Mouse (Mus musculus) frontal cortex, adult 2 months (tissue): ENCODE results near the gene Kif1a. TPM values are rescaled to one million over a fixed set of nuclear protein-coding genes. Genes with fewer than 3 reads are reported as not detected.
"Not testable (repeated sequence)": the region's sequence is repeated elsewhere in the genome, so short reads cannot be mapped to it uniquely, and the experiment has no call there.

ENCODE experiments used
- DNase-seq, 2 experiments: peaks; one replicate each; pipeline ENCODE4 v3.0.0; 2022; ENCODE audit warnings: low spot score in 1 of 2; ENCODE audit errors: extremely low spot score in 1 of 2
- polyA plus RNA-seq: library from polyadenylated mRNA; depleted of rRNA; stranded (reverse); fragments of >200 nt; gene quantifications from 2 replicates; pipeline ENCODE4 v1.2.3, GENCODE M21; 2012; rRNA removed

The Kif1a gene
- polyA plus RNA-seq, 1 experiment: 323 TPM

DNA sequence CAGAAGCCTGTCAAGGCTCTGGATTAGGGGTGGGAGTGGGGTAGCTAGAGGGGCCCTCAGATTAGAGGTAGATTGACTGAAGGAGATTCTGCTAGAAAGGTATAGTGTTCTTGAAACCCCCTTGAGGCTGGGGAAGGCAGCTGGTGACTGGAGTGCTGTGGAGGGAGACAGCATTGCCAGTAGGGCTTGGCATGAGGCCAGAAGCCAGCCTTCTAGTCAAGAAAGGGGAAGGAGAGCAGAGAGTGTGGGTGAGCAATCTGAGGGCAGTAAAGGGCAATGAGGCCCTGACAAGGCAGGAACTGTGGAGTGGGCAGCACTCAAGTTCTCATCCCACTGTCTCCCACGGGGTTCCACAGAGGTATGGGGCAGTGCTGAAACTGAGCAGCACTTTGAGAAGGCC, 128.9 kb downstream of the Kif1a start:
- DNase-seq: peak in 1 of 2 experiments; percentile 33

DNA sequence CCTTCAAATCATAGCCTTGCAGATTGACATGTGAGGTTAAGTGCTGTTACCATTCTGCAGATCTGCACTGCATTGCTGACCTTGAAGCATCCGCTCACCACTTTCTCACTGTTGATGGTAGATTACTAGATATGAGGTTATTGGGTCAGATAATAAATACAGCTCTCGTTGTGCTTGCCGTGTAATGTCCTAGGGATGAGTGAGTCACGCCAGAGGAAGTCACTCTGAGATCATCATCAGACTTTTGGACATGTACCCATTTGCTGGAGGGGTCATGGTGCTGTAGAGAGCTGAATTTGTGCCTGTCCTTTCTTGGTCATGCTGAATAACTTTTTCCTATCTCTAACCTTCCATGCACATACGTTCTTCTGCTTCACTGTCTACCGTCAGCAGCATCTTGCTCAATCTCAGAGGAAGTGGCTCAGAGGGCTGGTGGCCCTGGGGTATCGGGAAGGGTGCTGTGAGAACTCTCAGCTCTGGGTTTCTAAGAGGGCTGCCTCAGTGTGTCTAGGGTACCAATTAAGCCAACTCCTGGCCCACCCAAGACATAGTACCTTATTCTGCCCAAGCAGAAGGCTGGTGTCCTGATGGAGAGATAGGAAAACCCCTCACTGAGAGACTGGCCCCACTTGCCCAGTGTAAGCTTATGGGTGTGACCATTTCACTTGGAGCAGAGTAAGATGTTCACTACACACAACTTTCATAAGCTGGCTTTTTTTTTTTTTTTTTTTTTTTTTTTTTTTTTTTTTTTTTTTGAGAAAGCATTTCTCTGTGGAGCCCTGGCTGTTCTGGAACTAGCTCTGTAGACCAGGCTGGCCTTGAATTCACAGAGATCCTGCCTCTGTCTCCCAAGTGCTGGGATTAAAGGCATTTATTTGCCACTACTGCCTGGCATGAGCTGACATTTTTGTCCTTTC, 129.6 kb downstream of the Kif1a start:
- DNase-seq: no peak

DNA sequence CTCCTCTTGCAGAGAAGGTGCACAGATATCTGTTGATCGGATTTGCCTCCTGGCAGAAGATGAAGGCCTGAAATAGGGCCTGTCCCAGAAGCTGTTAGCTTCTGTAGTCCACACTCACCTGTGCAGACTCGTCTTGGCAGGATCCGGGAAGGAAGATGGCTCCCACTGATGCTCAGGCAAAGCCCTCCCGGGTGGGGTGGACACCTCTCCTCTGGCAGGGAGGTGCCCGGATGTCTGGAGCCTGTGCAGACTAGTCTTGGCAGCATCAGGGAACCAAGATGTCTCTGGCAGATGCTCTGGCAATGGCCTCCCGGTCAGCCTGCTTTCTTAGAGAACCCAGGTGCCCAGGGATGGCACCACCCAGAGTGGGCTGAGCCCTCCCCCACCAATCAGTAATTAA, 131.0 kb downstream of the Kif1a start:
- not testable (repeated sequence) for DNase-seq

Other genes starting within 250 kb of the Kif1a start
- gene Ankmy1, start 199.0 kb downstream of the Kif1a start, polyA plus RNA-seq: 0.17 and 0.34 TPM in 2 replicates
- gene Dusp28, start 195.0 kb downstream of the Kif1a start, polyA plus RNA-seq: 45.5 and 47.4 TPM in 2 replicates
- 43.1 and 48.1 TPM in 2 replicates for gene Rnpepl1, start 191.2 kb downstream of the Kif1a start, polyA plus RNA-seq
- 35.3 and 39.4 TPM in 2 replicates for gene Capn10, start 167.6 kb downstream of the Kif1a start, polyA plus RNA-seq
- gene Gpr35, start 151.1 kb downstream of the Kif1a start, polyA plus RNA-seq: 0.36 and 0.40 TPM in 2 replicates
- not detected in 2 replicates for gene Aqp12, start 95.6 kb downstream of the Kif1a start, polyA plus RNA-seq
- not detected in 2 replicates for gene Agxt, start 33.3 kb upstream of the Kif1a start, polyA plus RNA-seq
- gene 2310007B03Rik, start 59.0 kb upstream of the Kif1a start, polyA plus RNA-seq: not detected in 2 replicates
- 0.10 and 0.11 TPM in 2 replicates for gene Crocc2, start 66.8 kb upstream of the Kif1a start, polyA plus RNA-seq
- gene Sned1, start 133.9 kb upstream of the Kif1a start, polyA plus RNA-seq: 6.0 and 7.7 TPM in 2 replicates
- 16.0 and 18.6 TPM in 2 replicates for gene Mterf4, start 204.0 kb upstream of the Kif1a start, polyA plus RNA-seq
- 24.1 and 27.7 TPM in 2 replicates for gene Ppp1r7, start 240.9 kb upstream of the Kif1a start, polyA plus RNA-seq
- gene Pask, start 241.5 kb upstream of the Kif1a start, polyA plus RNA-seq: 4.2 and 7.1 TPM in 2 replicates